Mouse (Mus musculus) hematopoietic stem cell, adult 5-6 weeks (primary cell): ENCODE measurements around the gene Lrrtm3. TPM values are rescaled to one million over a fixed set of nuclear protein-coding genes. Genes with fewer than 3 reads are reported as not detected.
A peak's percentile ranks its signal among the peaks of the same experiment; 100 is the strongest.

ENCODE experiments used
- ATAC-seq, 2 experiments: fragments of 125-278 bp in 1 of 2; replicated peaks in 1 of 2; 2 replicates each; pipeline ENCODE4 v1.8.0; 2016 to 2017; ENCODE audit warnings: inconsistent platforms in 2 of 2, mild to moderate bottlenecking in 2 of 2, moderate number of reproducible peaks in 2 of 2, low read depth in 1 of 2, moderate TSS enrichment in 1 of 2; ENCODE audit not compliant: low FRiP score in 2 of 2, poor library complexity in 2 of 2, severe bottlenecking in 2 of 2, insufficient read depth in 1 of 2, low TSS enrichment in 1 of 2
- total RNA-seq: library from RNA; stranded (forward); fragments of 172-1452, 232-1000 nt; gene quantifications from 2 replicates; pipeline ENCODE4 v1.2.3, GENCODE M21; 2017

The Lrrtm3 gene
- not detected in 2 replicates for total RNA-seq

DNA sequence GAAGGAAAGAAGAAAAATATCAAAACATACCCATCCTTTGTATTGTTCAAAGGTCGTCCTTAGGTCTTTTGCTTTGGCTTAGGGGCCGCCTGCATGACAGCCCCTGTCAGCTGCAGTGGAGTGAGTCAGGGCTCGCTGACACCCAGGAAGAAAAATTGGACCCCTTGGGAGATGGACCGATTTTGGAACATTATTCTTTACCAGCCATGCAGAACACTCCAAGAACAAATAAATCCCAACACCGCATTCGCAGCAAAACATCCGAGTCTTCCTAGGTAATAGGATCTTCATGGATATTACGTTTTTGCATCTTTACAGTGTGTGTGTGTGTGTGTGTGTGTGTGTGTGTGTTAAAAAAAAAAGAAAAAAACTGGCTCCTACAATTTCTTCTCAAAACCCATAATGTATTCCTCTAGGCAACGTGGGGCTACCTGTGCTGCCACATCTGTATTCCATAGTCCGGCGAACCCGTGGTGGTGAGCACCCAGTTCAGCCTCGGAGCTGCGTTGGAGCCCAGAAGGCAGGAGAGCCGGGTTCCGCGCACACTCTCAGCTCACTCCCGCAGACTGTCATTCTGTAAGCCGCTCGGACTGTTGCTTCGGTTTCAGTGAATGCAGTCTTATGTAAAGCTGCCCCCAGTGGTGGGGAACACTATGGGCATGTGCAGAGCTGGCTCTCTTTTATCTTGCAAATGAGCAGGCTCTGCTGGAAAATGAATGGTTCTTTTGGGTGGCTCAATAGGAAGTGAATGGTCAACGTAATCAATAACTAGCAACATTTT, at the start of gene Lrrtm3:
Gene Lrrtm3, minus strand, starts transcription at position 598 of the 781 bp plus-strand sequence.
- peak; percentile 88 to 97 for ATAC-seq

DNA sequence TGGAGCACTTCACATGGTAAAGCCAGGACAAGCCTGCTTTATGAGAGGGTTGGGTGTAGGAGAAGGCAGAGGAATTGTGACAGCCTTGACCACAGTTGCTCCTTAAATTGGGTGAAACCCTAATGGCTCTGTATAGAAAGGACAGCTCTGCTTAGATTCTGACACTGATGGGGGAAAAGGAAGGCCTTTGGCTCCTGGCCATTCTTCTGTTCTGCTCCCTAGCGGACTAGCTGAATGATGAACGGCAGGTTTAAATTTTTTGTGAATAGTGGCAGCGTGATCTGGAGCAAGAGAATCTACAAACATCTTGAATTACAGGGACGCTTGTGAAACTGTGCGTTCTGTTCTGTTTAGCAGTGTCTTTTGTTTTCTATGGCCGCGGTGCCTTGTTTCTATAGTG, 45.4 kb upstream of the Lrrtm3 start:
- no peak for ATAC-seq

DNA sequence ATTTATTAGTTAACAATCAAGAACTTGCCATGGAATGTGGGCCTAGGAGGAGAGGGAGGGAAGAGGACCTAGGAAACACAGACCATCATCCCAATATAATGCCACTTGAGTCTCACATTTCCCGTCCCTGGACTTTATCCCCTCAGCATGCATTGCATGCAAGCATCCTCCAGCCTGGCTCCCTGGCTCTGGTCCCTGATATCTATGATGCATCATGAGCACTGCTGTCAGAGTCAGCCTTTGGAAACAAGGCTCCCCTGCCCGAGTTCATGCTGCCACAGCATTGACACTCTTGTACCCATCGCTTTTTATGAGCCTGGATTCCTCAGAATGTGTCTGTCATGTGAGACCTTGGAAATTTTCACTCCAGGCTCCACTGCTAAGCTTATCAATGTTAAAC, 43.4 kb upstream of the Lrrtm3 start:
- ATAC-seq = no peak

DNA sequence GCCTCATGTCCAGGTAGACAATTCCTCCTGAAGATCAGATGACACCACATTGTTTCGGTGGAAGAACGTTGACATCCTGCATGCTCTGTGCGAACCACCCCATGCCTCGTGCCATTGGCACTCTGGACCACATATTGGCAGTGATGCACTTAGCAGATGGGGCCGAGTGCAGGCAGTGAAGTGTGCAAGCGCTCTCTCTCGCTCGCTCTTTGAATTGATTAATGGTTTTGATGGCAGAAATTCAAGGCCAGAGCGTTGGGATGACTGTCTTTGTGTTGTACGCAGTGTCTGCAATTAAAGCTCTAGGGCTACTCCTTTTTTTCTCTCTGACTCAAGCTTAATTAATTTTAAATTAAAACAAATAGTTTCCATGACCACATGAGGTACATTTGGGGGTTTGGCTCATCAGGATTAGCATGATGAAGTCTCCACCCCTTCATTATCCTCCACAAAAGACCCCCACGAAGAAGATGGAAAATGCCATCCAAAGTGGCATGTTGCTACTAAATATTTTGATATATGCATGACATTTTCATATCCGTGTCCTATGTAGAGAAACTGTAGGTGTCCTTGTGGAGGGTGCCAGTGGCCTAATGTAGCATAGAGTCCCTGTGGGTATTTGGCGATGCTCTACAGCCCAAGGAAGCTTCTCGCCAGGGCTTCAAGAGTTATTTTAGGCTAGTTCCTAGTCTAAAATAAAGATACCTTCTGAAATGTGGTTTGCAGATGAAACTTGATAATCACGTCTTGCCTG, 40.5 kb upstream of the Lrrtm3 start:
- ATAC-seq = no peak

DNA sequence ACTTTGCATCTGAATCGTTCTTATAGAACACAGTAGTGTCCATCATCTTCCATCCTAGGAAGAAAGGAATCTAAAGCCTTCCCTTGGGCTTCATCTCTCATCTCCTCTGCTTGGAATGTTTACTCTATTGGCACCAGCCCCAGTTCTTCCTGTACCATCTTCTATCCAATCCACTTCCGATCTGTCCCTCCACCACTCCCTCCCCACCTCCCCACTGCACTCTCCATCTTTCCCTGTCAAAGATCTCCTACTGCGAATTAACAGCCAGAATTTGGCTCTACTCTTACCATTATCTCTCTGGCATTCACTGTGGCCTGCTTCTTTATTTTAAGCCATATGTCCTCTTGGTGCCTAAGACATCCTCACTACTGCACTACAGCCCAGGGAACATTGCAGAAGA, 28.8 kb upstream of the Lrrtm3 start:
- ATAC-seq = no peak

DNA sequence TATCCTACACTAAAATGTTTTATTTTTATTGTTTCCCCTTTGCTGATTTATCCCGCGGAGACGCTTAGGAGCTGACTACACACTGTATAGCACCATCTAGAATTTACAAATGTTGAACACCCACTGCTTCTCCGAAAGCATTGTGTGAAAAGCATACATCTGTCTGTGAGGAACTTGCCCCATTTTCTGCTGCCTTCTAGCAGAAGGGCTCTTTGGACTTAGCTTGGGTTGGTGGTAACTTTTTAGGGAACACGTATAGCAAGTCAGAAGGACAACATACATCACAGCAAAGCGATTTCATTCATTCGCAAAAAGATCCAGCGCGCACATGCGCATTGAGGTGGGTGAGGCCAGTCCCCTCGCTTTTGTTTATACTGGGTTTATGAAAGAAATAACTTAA, 25.2 kb upstream of the Lrrtm3 start:
- no peak for ATAC-seq

DNA sequence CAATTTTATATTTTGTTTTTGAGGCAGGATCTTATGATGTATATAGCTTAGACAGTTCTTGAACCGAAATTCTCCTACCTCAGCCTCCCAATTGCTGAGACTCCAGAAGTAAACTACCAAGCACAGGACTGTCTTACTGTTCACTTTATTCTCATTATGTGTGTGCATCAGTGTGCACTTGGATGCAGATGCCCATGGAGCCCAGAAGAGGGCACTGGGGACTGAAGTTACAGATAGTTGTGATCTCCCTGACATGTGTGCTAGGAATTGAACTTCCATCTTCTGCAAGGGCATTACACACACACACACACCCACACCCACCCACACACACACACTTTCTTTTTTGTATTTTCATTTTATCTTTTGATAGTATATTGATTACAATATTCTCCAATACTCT, 6.5 kb upstream of the Lrrtm3 start:
- no peak for ATAC-seq

DNA sequence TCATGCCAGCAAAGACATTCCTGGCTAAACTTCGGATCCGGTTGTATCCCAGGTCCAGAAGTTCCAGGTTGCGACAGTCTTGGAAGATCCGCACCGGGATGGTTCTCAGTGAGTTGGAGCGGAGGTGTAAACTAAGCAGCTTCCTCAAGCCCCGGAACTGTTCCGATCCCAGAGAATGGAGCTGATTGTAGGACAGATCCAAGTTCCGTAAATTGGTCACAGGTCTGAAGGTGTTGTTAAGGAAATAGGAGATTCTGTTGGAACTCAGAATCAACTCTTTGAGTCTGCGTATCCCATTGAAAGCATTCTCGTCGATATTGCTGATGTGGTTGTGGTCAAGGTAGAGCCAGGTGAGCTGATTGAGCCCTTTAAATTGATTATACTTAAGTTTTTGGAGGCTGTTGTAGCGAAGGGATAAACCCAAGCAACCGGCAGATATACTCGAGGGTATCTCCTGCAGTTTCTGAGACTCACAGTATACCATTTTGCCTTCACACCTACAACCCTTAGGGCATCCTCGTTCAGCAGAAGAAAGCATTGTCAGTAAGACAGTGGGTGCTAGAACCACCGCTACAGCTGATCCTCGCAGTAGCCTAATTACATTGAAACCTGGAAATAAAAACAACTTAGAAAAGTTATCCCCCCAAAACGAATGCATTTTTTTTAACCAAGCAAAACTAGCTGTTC, 1.2 kb downstream of the Lrrtm3 start:
- ATAC-seq = no peak

DNA sequence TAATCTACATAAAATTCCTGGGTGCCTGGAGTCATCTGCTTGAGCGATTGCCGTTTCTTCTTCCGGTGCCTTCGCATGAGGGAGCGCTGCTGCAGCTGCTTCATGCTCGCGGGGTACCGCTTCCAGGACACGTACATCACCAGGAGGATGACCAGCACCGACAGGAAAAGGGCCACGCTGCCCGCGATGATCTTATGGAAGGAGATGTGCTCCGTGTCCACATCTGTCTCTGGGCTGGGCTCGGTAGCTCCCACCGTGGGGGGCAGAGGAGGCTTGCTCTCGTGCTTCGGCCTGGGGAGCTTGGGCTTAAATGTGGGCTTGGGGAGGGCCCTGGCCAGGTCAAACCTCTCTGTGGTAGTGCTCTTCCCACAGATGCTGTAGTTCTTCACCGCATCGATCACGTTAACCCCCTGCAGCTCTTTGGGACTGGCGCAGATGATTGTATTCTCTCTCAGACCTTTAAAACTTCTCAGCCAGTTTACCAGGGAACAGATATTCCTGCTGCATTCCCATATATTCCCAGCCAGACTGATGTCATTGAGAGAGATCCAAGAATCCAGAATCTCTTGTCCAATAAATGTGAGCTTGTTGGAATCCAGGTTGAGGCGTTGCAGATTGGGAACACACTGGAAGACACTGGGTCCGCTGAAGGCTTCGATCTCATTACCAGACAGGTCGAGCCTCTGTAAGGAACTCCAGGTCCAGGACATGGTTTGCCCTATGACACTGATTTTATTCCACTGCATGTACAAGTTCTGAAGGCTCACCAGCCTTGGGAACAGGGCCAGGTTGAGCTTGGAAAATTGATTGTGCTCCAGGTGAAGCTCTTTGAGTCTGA, 1.9 kb downstream of the Lrrtm3 start:
- ATAC-seq = 0 out of 4 replicates have a peak, but pooled peaks of 1 of the 2 experiments have one; percentile 11

DNA sequence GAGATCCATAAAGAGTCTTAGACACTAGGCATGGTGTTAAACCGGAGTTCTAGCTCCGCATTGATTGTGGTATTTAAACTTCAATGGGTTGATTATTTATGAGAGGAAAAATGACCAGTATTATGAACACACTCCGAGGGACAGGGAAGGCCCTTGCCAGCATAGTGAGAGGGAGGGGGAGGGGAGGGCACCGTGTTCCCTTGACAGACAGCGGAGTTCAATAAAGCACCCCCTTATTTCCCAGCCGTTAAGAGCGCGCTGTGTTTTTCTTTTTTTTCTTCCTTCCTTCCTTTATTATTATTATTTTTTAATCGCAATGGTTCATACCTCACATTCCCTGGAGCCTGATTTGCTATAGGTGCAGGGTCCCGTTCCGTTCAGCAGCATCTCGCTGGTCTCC, 2.6 kb downstream of the Lrrtm3 start:
- ATAC-seq = no peak

DNA sequence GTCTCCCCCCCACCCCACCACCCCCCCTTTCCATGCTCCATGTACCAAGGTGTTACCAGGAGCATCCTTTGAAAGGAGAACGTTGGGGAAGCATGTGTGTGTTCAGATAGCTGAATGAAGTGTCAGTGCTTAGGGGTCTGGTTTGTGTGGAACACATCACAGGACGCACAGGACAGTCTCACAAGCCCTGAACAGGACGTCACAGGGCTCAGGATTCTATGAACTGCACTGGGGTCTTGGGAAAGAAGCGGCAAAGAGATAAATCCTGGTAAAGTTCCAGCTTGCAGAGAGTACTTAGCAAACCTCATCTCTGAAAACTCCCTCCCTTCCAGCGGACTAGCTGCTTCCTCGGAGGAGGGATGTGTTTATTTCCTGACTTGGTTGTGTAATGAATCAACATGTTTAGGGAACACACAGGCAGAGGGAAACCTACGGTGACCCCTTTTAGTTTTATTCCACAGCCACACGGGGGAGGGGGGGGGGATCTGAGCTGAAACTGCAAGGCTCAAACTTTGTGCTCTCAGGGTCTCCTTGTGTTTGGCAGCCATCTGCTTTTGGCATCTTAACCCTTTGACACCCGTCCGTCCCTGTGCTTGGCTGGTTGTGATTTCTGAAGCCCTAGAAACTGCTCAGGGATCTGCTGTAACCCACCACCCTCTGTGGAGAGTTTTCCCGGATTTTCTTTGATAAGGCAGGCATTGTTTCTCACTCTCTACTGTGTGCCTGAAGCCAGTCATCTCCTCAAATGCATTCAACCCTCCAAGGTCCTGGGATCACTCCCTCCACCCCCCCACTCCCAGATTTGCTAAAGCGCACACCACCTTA, 3.3 kb downstream of the Lrrtm3 start:
- no peak for ATAC-seq

DNA sequence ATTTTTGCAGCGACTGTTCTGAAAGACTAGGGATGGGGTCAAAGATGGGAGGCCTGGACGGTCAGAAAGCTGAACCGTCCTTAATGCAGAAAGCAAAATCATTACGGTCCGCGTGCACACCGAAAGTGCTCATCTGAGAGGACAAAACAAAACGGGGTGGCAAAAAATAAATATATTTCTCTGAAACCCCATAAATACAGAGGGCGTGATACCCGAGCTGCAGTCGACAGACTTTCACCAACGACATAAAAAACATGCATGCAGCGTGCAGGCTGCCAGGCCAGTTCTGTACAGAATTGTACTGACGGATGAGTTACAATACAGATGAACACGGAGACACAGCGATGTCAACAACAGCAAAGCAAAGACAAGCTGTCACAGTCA, 3.9 kb downstream of the Lrrtm3 start:
- no peak for ATAC-seq

DNA sequence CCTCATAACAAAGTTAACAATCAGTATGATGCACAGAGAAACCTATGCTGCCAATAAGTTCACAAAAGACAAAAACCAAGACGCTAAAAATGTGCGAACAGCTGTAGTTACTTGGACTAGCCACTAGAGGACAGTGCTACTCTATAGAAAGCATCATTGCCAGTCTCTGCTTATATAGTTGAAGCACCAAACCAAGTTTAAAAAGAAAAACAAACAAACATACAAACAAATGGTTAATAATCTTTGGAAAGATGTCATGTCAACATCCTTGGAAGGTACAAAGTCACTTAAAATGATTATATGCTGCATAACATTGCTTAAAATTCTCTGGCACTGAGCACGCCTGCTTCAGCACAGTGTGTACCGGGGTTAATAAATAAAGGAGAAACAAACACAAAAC, 5.6 kb downstream of the Lrrtm3 start:
- peak; percentile 68 to 71; a peak in 3 of 4 replicates for ATAC-seq

DNA sequence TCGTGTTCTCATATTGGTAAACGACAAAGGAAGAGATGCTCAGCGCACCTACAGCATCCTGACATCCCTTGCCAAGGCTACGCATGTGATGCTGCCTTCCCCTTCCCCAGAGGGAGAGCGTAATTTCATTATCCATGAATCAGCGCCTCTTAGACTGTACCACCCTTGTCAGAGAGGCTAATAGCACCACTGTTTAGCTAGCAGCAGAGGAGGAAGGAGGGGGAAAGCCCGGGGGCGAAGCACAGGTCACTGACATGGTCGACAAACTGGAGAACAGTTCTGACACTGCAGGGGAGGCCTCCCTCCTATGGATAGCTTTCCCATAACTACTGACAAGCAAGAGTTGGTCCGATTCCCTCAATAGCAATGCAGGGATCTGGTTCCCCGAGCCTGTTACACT, 6.3 kb downstream of the Lrrtm3 start:
- ATAC-seq = no peak

DNA sequence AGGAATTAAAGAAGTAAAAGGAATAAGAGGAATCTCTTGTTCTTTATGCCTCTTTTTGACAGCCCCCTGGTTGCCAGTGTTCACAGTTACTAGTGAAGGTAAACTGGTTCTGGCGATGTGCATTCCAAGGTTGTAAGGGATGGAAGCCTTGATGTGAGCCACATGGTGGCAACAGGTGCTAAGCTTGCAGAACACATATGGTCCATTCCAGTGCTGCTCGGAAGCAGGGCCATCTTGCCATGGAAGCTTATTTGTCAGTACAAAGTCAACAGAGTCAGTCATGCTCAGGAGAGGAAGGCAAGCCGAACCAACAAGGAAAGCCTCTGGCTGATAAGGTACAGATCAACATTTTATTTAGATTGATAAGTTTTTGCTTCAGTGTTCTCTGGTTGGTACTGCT, 7.7 kb downstream of the Lrrtm3 start:
- ATAC-seq = no peak

DNA sequence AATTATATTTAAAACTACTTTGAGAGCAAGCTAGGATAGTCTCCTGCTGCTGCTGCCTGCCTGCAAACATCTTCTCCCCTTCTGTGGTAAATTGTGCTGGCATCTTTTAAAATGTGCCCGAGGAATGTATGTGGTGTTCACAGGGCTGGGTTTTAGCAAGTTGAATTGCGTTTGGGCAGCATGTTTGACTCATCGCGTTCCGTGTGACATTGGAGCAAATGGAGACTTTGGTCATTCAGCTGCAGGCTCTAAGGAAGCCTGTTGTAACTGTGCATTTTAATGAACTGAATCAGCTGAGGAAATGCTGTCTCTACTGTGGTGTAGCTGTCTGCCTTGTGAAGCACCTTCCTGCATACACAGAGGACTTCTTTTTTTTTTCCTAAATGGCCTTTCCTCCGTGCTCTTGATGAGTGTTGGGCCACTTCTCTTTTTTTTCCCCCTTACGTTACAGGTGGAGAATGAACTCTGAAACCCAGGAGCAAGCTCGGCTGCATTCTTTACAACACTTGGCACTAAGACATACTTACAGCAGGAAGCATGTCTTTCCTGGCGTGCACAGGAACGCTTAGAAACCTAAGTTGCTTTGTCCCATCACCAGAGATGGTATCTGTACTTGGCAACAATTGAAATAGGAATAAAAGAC, 13.5 kb downstream of the Lrrtm3 start:
- no peak for ATAC-seq
